Mouse (Mus musculus) midbrain, embryonic 15.5 days (tissue): ENCODE results near the gene Prkar2a. TPM values are rescaled to one million over a fixed set of nuclear protein-coding genes. Genes with fewer than 3 reads are reported as not detected.

Experiments used
- ATAC-seq: fragments of 200-750 bp; cut with Nextera tagmentation; replicated peaks from 2 replicates; pipeline ENCODE4 v1.8.0; 2017; ENCODE audit warnings: moderate TSS enrichment
- H3K27ac ChIP-seq: fragments of 300-500 bp; sonication (generic); 2 replicates; pipeline ENCODE4 v1.5.1; 2015; ENCODE audit warnings: mild to moderate bottlenecking, inconsistent platforms
- H3K27me3 ChIP-seq: fragments of 300-500 bp; sonication (generic); replicated peaks from 2 replicates; pipeline ENCODE4 v1.6.1; 2015; ENCODE audit warnings: inconsistent platforms
- H3K36me3 ChIP-seq: fragments of 300-500 bp; sonication (generic); replicated peaks from 2 replicates; pipeline ENCODE4 v1.6.1; 2015; ENCODE audit warnings: inconsistent platforms
- H3K4me1 ChIP-seq: fragments of 300-500 bp; sonication (generic); 2 replicates; pipeline ENCODE4 v1.6.1; 2015; ENCODE audit warnings: inconsistent platforms
- H3K4me2 ChIP-seq: fragments of 300-500 bp; sonication (generic); 2 replicates; pipeline ENCODE4 v1.6.1; 2015; ENCODE audit warnings: inconsistent platforms, mild to moderate bottlenecking, moderate library complexity
- H3K4me3 ChIP-seq: fragments of 300-500 bp; sonication (generic); 2 replicates; pipeline ENCODE4 v1.5.1; 2015; ENCODE audit warnings: mild to moderate bottlenecking, inconsistent platforms
- H3K9ac ChIP-seq: fragments of 300-500 bp; sonication (generic); 2 replicates; pipeline ENCODE4 v1.6.1; 2015; ENCODE audit warnings: mild to moderate bottlenecking, inconsistent platforms
- H3K9me3 ChIP-seq: fragments of 300-500 bp; sonication (generic); 2 replicates; pipeline ENCODE4 v1.6.1; 2016; ENCODE audit warnings: inconsistent platforms
- WGBS: fragments of 180-500 bp; shearing (Covaris S2); methylation state at CpG from one replicate; pipeline ENCODE4 v1.1.7; 2015; ENCODE audit warnings: mixed read lengths; 5-methylcytosine and 5-hydroxymethylcytosine counted together
- polyA plus RNA-seq: library from polyadenylated mRNA; unstranded; fragments of >200 nt; fragmentation: Nextera tagmentation; extraction: Ambion mirVana; gene quantifications from 2 replicates; pipeline ENCODE4 v1.2.1, GENCODE M21; 2015

The Prkar2a gene
- polyA plus RNA-seq, 1 experiment from 2014 or later = 67.7 TPM

GRCm38 (mm10) chr9:108694533-108694932, 5.4 kb downstream of the Prkar2a start:
- Histone ChIP-seq H3K4me3 (peak overlapping the region; percentile 93; the same call in 1 of the 2 replicates), H3K27ac (no peak overlapping the region), H3K4me1 (peaks cover 37% of the 10 kb centered on the region), H3K9ac (peak overlapping the region; percentile 12; the same call in 1 of the 2 replicates), H3K27me3 (no peaks in the 10 kb centered on the region), H3K4me2 (peak overlapping the region; percentile 80), H3K36me3 (no peaks in the 10 kb centered on the region), H3K9me3 (no peaks in the 10 kb centered on the region)
- ATAC-seq = no peak
- 82% methylated on average over 1 of the region's 1 CpGs for WGBS

- no peaks in the 10 kb centered on the region for H3K36me3 ChIP-seq
- no peak for ATAC-seq
- H3K4me1 ChIP-seq = peaks cover 15% of the 10 kb centered on the region
- no peak overlapping the region for H3K4me3 ChIP-seq
- H3K9me3 ChIP-seq = no peaks in the 10 kb centered on the region
- no peaks in the 10 kb centered on the region for H3K27me3 ChIP-seq
- no peak overlapping the region for H3K4me2 ChIP-seq
- no peak overlapping the region for H3K9ac ChIP-seq
- H3K27ac ChIP-seq = no peak overlapping the region
Measured at GRCm38 (mm10) chr9:108702476-108702875, 13.4 kb downstream of the Prkar2a start.

- 38% methylated on average over 12 of the region's 12 CpGs for WGBS
- Histone ChIP-seq H3K9ac (no peak overlapping the region), H3K4me1 (peaks cover 15% of the 10 kb centered on the region)
Measured at GRCm38 (mm10) chr9:108703373-108704110, 14.4 kb downstream of the Prkar2a start.

GRCm38 (mm10) chr9:108704591-108704990, 15.5 kb downstream of the Prkar2a start:
- Histone ChIP-seq H3K9me3 (no peaks in the 10 kb centered on the region), H3K27ac (no peak overlapping the region), H3K36me3 (no peaks in the 10 kb centered on the region), H3K9ac (no peak overlapping the region), H3K27me3 (no peaks in the 10 kb centered on the region), H3K4me1 (peaks cover 15% of the 10 kb centered on the region), H3K4me3 (no peak overlapping the region), H3K4me2 (no peak overlapping the region)
- 73% methylated on average over 7 of the region's 7 CpGs for WGBS
- ATAC-seq = no peak

More at GRCm38 (mm10) chr9:108703373-108704110, 14.4 kb downstream of the Prkar2a start:
- Histone ChIP-seq H3K9me3 (no peaks in the 10 kb centered on the region), H3K36me3 (no peaks in the 10 kb centered on the region), H3K4me2 (no peak overlapping the region), H3K27me3 (no peaks in the 10 kb centered on the region), H3K27ac (0 out of 2 replicates have a peak overlapping the region, but pooled peaks have one; percentile 11), H3K4me3 (no peak overlapping the region)
- ATAC-seq = no peak

GRCm38 (mm10) chr9:108707212-108707611, 18.1 kb downstream of the Prkar2a start:
- no peak overlapping the region for H3K27ac ChIP-seq
- WGBS = 86% methylated on average over 2 of the region's 2 CpGs
- no peak for ATAC-seq

GRCm38 (mm10) chr9:108708833-108709232, 19.7 kb downstream of the Prkar2a start:
- Histone ChIP-seq H3K9me3 (no peaks in the 10 kb centered on the region), H3K27ac (no peak overlapping the region), H3K27me3 (no peaks in the 10 kb centered on the region), H3K9ac (no peak overlapping the region), H3K4me1 (peaks cover 7% of the 10 kb centered on the region), H3K4me3 (no peak overlapping the region), H3K36me3 (no peaks in the 10 kb centered on the region), H3K4me2 (no peak overlapping the region)
- 92% methylated on average over 8 of the region's 8 CpGs for WGBS
- ATAC-seq = no peak

More at GRCm38 (mm10) chr9:108707212-108707611, 18.1 kb downstream of the Prkar2a start:
- no peaks in the 10 kb centered on the region for H3K27me3 ChIP-seq
- H3K4me3 ChIP-seq = no peak overlapping the region
- no peak overlapping the region for H3K9ac ChIP-seq
- peaks cover 15% of the 10 kb centered on the region for H3K4me1 ChIP-seq
- H3K36me3 ChIP-seq = no peaks in the 10 kb centered on the region
- H3K4me2 ChIP-seq = no peak overlapping the region
- H3K9me3 ChIP-seq = no peaks in the 10 kb centered on the region

- Histone ChIP-seq H3K4me2 (no peak overlapping the region), H3K27ac (no peak overlapping the region), H3K9me3 (no peaks in the 10 kb centered on the region), H3K4me3 (no peak overlapping the region), H3K36me3 (no peaks in the 10 kb centered on the region), H3K4me1 (no peaks in the 10 kb centered on the region), H3K9ac (no peak overlapping the region), H3K27me3 (no peaks in the 10 kb centered on the region)
- no peak for ATAC-seq
- 77% methylated on average over 7 of the region's 7 CpGs for WGBS
Measured at GRCm38 (mm10) chr9:108710767-108711166, 21.7 kb downstream of the Prkar2a start.

GRCm38 (mm10) chr9:108716199-108716598, 27.1 kb downstream of the Prkar2a start:
- Histone ChIP-seq H3K4me1 (no peaks in the 10 kb centered on the region), H3K27me3 (no peaks in the 10 kb centered on the region), H3K9ac (no peak overlapping the region), H3K9me3 (no peaks in the 10 kb centered on the region), H3K4me2 (no peak overlapping the region), H3K4me3 (no peak overlapping the region), H3K36me3 (peaks cover 4% of the 10 kb centered on the region), H3K27ac (no peak overlapping the region)
- 94% methylated on average over 4 of the region's 4 CpGs for WGBS
- no peak for ATAC-seq

GRCm38 (mm10) chr9:108723751-108724150, 34.6 kb downstream of the Prkar2a start:
- Histone ChIP-seq H3K9me3 (no peaks in the 10 kb centered on the region), H3K4me3 (no peak overlapping the region), H3K36me3 (peaks cover 10% of the 10 kb centered on the region), H3K27ac (no peak overlapping the region), H3K4me2 (no peak overlapping the region), H3K4me1 (no peaks in the 10 kb centered on the region), H3K9ac (no peak overlapping the region), H3K27me3 (no peaks in the 10 kb centered on the region)
- 20% methylated on average over 2 of the region's 2 CpGs for WGBS
- ATAC-seq = no peak

- H3K9me3 ChIP-seq = no peaks in the 10 kb centered on the region
- no peak overlapping the region for H3K4me3 ChIP-seq
- no peak overlapping the region for H3K4me2 ChIP-seq
- ATAC-seq = no peak
- WGBS = 85% methylated on average over 5 of the region's 5 CpGs
- peaks cover 10% of the 10 kb centered on the region for H3K36me3 ChIP-seq
- H3K4me1 ChIP-seq = no peaks in the 10 kb centered on the region
- H3K27ac ChIP-seq = no peak overlapping the region
- no peaks in the 10 kb centered on the region for H3K27me3 ChIP-seq
- H3K9ac ChIP-seq = no peak overlapping the region
Measured at GRCm38 (mm10) chr9:108726116-108726515, 37.0 kb downstream of the Prkar2a start.

- ATAC-seq = no peak
- H3K4me3 ChIP-seq = no peak overlapping the region
- peaks cover 15% of the 10 kb centered on the region for H3K36me3 ChIP-seq
- H3K27ac ChIP-seq = no peak overlapping the region
- H3K9ac ChIP-seq = no peak overlapping the region
- no peaks in the 10 kb centered on the region for H3K4me1 ChIP-seq
- H3K4me2 ChIP-seq = no peak overlapping the region
- H3K9me3 ChIP-seq = no peaks in the 10 kb centered on the region
- no peaks in the 10 kb centered on the region for H3K27me3 ChIP-seq
Measured at GRCm38 (mm10) chr9:108729050-108729449, 39.9 kb downstream of the Prkar2a start.

- no peak for ATAC-seq
Measured at GRCm38 (mm10) chr9:108732462-108732861, 43.3 kb downstream of the Prkar2a start.

GRCm38 (mm10) chr9:108734626-108735025, 45.5 kb downstream of the Prkar2a start:
- H3K4me1 ChIP-seq = no peaks in the 10 kb centered on the region
- no peak overlapping the region for H3K4me2 ChIP-seq
- H3K9ac ChIP-seq = no peak overlapping the region
- peaks cover 25% of the 10 kb centered on the region; the same call in 1 of the 2 replicates for H3K36me3 ChIP-seq
- H3K27ac ChIP-seq = no peak overlapping the region
- H3K27me3 ChIP-seq = no peaks in the 10 kb centered on the region
- ATAC-seq = no peak
- no peaks in the 10 kb centered on the region for H3K9me3 ChIP-seq
- no peak overlapping the region for H3K4me3 ChIP-seq

More at GRCm38 (mm10) chr9:108732462-108732861, 43.3 kb downstream of the Prkar2a start:
- Histone ChIP-seq H3K36me3 (peaks cover 34% of the 10 kb centered on the region; the same call in 1 of the 2 replicates), H3K9me3 (no peaks in the 10 kb centered on the region), H3K4me3 (no peak overlapping the region), H3K4me2 (no peak overlapping the region), H3K9ac (no peak overlapping the region), H3K4me1 (no peaks in the 10 kb centered on the region), H3K27ac (no peak overlapping the region), H3K27me3 (no peaks in the 10 kb centered on the region)
